Mouse (Mus musculus) megakaryocyte, embryonic 14.5 days (primary cell): ENCODE measurements around the gene Phf21a.

Experiments used
- FLI1 ChIP-seq: IDR thresholded peaks from 2 replicates; pipeline ENCODE4 v1.6.1; 2012; ENCODE audit warnings: low read length, inconsistent platforms, mixed read lengths
- GATA1 ChIP-seq: IDR thresholded peaks from 3 replicates; pipeline ENCODE4 v1.6.1; 2012; ENCODE audit warnings: mixed read lengths, low read length, inconsistent platforms, borderline replicate concordance

GRCm38 (mm10) chr2:92060291-92060690, 32.6 kb upstream of the Phf21a start:
- no peak for TF ChIP-seq GATA1
- no peak for TF ChIP-seq FLI1
